Comparison of ENCODE assay signal across 17 mouse cellular contexts in genomic region chr2:63669700-63670099, GRCm38 (mm10).
A peak's percentile ranks its signal among the peaks of the same experiment; 100 is the strongest.
DNase-seq lines count a peak whose midpoint lies in the region; ATAC-seq and TF ChIP-seq lines count a peak whose summit lies in the region.
"Had no signal": no experiment of that assay in that cellular context is flagged by ENCODE, and none has a peak within 500 bp of the region (broad histone marks: within the 10 kb centered on the region; RNA-seq: fewer than 3 reads in every experiment).

No protein-coding gene starts in this region.

- peak; percentile 93 for ATAC-seq in forebrain, embryonic 12.5 days (ENCODE audit: low FRiP score)
- no peak; the same call in 1 of the 2 replicates for ATAC-seq in forebrain, postnatal 0 days
- peak; percentile 90 for ATAC-seq in forebrain, embryonic 15.5 days (replicated peaks)
- peak; percentile 93 for ATAC-seq in midbrain, embryonic 13.5 days
- ATAC-seq: intestine, postnatal 0 days; lung, postnatal 0 days had no signal

- no peaks in the 10 kb centered on the region for H3K9me3 ChIP-seq in forebrain, embryonic 12.5 days
- no peaks in the 10 kb centered on the region for H3K9me3 ChIP-seq in forebrain, postnatal 0 days (ENCODE audit: low read length)
- no peaks in the 10 kb centered on the region for H3K9me3 ChIP-seq in forebrain, embryonic 15.5 days
- no peaks in the 10 kb centered on the region for H3K9me3 ChIP-seq in midbrain, embryonic 13.5 days
- H3K9me3 ChIP-seq: limb, embryonic 10.5 days; liver, embryonic 13.5 days had no signal

- no peaks in the 10 kb centered on the region for H3K36me3 ChIP-seq in forebrain, embryonic 12.5 days (replicated peaks)
- no peaks in the 10 kb centered on the region for H3K36me3 ChIP-seq in forebrain, postnatal 0 days (ENCODE audit: insufficient read depth)
- no peaks in the 10 kb centered on the region for H3K36me3 ChIP-seq in forebrain, embryonic 15.5 days
- no peaks in the 10 kb centered on the region for H3K36me3 ChIP-seq in midbrain, embryonic 13.5 days
- H3K36me3 ChIP-seq: limb, embryonic 10.5 days; liver, embryonic 13.5 days had no signal

- DNase-seq in forebrain, postnatal 0 days, result no peak
- peak; percentile 22 for DNase-seq in retina, postnatal 1 day
- DNase-seq in spleen, adult 12 weeks (ENCODE audit: low spot score), result no peak
- DNase-seq in yolk sac, embryonic 10.5 days (ENCODE audit: low spot score), result no peak
- DNase-seq: adrenal gland, adult 8-10 months; B cell, adult 2 months; cerebellum, adult 9-11 months; heart, adult 2 months; kidney, postnatal 14 days; liver, embryonic 13.5 days; thymus, postnatal 36 days had no signal

- WGBS in forebrain, embryonic 12.5 days, result 18% methylated on average over 3 of the region's 3 CpGs
- WGBS in forebrain, postnatal 0 days, result 7% methylated on average over 3 of the region's 3 CpGs
- 6% methylated on average over 3 of the region's 3 CpGs for WGBS in forebrain, embryonic 15.5 days
- 19% methylated on average over 3 of the region's 3 CpGs for WGBS in midbrain, embryonic 13.5 days

- H3K4me1 ChIP-seq in forebrain, embryonic 12.5 days, result peaks cover 15% of the 10 kb centered on the region
- H3K4me1 ChIP-seq in forebrain, postnatal 0 days (ENCODE audit: insufficient read depth), result no peaks in the 10 kb centered on the region
- peaks cover 16% of the 10 kb centered on the region for H3K4me1 ChIP-seq in forebrain, embryonic 15.5 days
- peaks cover 11% of the 10 kb centered on the region for H3K4me1 ChIP-seq in midbrain, embryonic 13.5 days (replicated peaks)
- H3K4me1 ChIP-seq: limb, embryonic 10.5 days; liver, embryonic 13.5 days had no signal

- H3K4me2 ChIP-seq in forebrain, embryonic 12.5 days, result no peak overlapping the region
- H3K4me2 ChIP-seq in forebrain, postnatal 0 days (ENCODE audit: low read depth), result no peak overlapping the region
- H3K4me2 ChIP-seq in forebrain, embryonic 15.5 days (replicated peaks), result no peak overlapping the region
- H3K4me2 ChIP-seq in midbrain, embryonic 13.5 days (replicated peaks), result no peak overlapping the region
- H3K4me2 ChIP-seq: liver, embryonic 13.5 days had no signal

- no peak for TF ChIP-seq CTCF in forebrain, postnatal 0 days (IDR thresholded peaks at IDR 0.05; ENCODE audit: low read depth)

- H3K9ac ChIP-seq in forebrain, embryonic 12.5 days, result no peak overlapping the region
- no peak overlapping the region for H3K9ac ChIP-seq in forebrain, postnatal 0 days
- H3K9ac ChIP-seq in forebrain, embryonic 15.5 days (replicated peaks), result no peak overlapping the region
- no peak overlapping the region for H3K9ac ChIP-seq in midbrain, embryonic 13.5 days (replicated peaks)
- H3K9ac ChIP-seq: liver, embryonic 13.5 days had no signal

- no peak overlapping the region for H3K4me3 ChIP-seq in forebrain, embryonic 12.5 days (replicated peaks)
- H3K4me3 ChIP-seq in forebrain, postnatal 0 days (ENCODE audit: low read depth, low read length), result no peak overlapping the region
- H3K4me3 ChIP-seq in forebrain, embryonic 15.5 days, result no peak overlapping the region
- no peak overlapping the region for H3K4me3 ChIP-seq in midbrain, embryonic 13.5 days (replicated peaks)
- H3K4me3 ChIP-seq: heart, adult 2 months; limb, embryonic 10.5 days; liver, embryonic 13.5 days had no signal

- no peaks in the 10 kb centered on the region for H3K27me3 ChIP-seq in forebrain, embryonic 12.5 days
- no peaks in the 10 kb centered on the region for H3K27me3 ChIP-seq in forebrain, postnatal 0 days (ENCODE audit: insufficient read depth, low read length)
- H3K27me3 ChIP-seq in forebrain, embryonic 15.5 days, result no peaks in the 10 kb centered on the region
- H3K27me3 ChIP-seq in midbrain, embryonic 13.5 days, result no peaks in the 10 kb centered on the region
- H3K27me3 ChIP-seq: liver, embryonic 13.5 days had no signal

- no peak overlapping the region for H3K27ac ChIP-seq in forebrain, embryonic 12.5 days
- no peak overlapping the region for H3K27ac ChIP-seq in forebrain, postnatal 0 days (ENCODE audit: low read depth, low read length)
- H3K27ac ChIP-seq in forebrain, embryonic 15.5 days (replicated peaks), result no peak overlapping the region; the same call in 1 of the 2 replicates
- no peak overlapping the region for H3K27ac ChIP-seq in midbrain, embryonic 13.5 days
- H3K27ac ChIP-seq: heart, adult 2 months; limb, embryonic 10.5 days; liver, embryonic 13.5 days had no signal
